Mouse (Mus musculus) testis, adult 2 months (tissue): ENCODE measurements at regions not wholly inside any gene's neighbourhood (a gene's known extent, or its start where the extent isn't known, plus 50 kb on each side); places are given as distances from the start of the nearest gene placed in this dataset.

Source experiments
- CTCF ChIP-seq: fragments of 200-500 bp; IDR thresholded peaks from 2 replicates; pipeline ENCODE4 v1.5.1; 2012; ENCODE audit warnings: low read depth, mild to moderate bottlenecking, inconsistent platforms, low read length, moderate library complexity; ENCODE audit not compliant: control insufficient read depth, insufficient read depth, insufficient replicate concordance
- POLR2A ChIP-seq: fragments of 200-500 bp; IDR thresholded peaks from 2 replicates; pipeline ENCODE4 v1.6.1; 2012; ENCODE audit warnings: low read depth, mild to moderate bottlenecking, inconsistent platforms, low read length, moderate library complexity; ENCODE audit not compliant: control insufficient read depth

- TF ChIP-seq POLR2A (no peak), CTCF (no peak)
Observed at GRCm38 (mm10) chr5:60978693-60979092, 829.9 kb upstream of the G6pd2 start.
